Mouse (Mus musculus): ENCODE results near the gene Ggt5. TPM values are rescaled to one million over a fixed set of nuclear protein-coding genes. Genes with fewer than 3 reads are reported as not detected.

Ggt5 gene
- total RNA-seq, 2 experiments from 2014 or later = 1.6 to 2.1 TPM

DNA sequence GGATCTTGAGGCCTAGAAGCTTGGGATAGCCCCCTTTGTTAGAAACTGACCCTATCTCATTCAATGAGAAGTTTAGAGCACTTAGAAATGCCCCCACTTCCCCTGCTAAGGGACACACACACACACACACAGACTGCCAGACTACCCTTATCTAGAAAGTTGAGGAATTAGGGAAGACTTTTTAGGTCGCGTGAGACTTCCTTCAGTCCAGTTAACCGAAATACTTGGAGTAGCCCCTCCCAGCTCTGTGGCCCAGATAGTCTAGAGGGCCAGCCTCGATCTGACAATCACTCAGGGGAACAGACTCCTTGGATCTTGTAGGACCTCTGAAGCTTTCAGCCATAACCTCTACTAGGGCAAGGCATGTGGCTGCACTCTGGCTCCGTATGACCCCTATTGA, 21.1 kb upstream of the Ggt5 start:
- no peak for DNase-seq (ENCODE audit: low spot score in 2 of 2)

GRCm38 (mm10) chr10:75568441-75568840, 20.7 kb upstream of the Ggt5 start:
- no peak for DNase-seq (ENCODE audit: low spot score in 2 of 2)

DNA sequence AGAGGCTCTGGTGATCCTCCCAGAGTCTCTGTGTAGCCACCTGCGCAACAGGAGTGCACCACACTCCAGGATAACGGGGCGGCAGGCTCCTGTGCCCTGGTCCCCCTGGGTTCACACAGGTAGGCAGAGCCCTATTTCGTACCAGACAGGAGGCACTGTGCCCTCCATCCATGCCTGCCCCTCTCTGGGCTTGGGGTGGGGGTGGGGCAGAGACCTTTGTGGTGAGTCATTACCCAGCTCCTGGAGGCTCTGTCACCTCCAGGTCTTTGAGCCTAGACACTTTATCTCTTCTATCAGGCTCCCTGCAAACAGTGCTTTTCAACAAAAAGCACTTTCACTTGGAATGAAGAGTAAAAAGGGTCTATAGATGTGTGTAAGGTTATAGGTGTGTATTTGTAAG, 20.3 kb upstream of the Ggt5 start:
- no peak for DNase-seq (ENCODE audit: low spot score in 2 of 2)

GRCm38 (mm10) chr10:75570981-75571657, 18.0 kb upstream of the Ggt5 start:
- DNase-seq (ENCODE audit: low spot score in 2 of 2) = no peak

GRCm38 (mm10) chr10:75571937-75572336, 17.2 kb upstream of the Ggt5 start:
- no peak for DNase-seq (ENCODE audit: low spot score in 2 of 2)

DNA sequence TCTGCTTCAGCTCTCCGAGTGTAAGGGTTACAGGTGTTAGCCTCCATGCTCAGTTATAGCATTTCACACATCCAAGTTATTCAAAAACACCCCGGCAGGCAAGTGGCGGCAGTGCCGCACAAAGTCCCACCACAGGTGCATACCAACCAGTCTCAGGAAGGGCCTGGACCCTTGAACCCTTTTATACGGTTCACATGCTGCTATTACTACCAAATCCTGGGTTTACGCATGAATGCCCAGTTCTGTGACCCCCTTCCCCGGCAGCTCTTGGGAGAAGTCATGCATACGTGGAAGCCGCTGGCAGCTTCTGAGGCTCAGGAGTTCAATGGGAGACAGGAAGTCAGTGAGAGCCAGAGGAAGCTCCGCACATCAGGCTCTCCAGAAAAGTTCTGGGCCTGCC, 16.0 kb upstream of the Ggt5 start:
- DNase-seq (ENCODE audit: low spot score in 2 of 2) = no peak

GRCm38 (mm10) chr10:75573965-75574364, 15.2 kb upstream of the Ggt5 start:
- DNase-seq (ENCODE audit: low spot score in 2 of 2) = no peak

DNA sequence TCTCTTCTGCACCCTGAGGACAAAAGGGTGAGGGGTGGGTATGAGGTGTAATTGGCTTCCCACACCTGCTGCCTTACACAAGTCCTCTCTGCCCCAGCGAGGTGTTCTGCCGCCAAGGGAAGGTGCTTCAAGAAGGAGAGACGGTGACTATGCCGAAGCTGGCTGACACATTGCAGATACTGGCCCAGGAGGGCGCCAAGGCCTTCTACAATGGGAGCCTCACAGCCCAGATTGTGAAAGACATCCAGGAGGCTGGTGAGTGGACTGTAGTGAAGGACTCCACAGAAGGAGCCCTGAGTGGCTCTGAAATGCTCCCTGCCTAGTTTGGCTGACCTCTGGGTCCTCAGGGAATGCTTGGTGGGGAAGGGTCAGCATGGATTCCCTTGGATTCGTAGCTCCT, 10.0 kb upstream of the Ggt5 start:
- DNase-seq (ENCODE audit: low spot score in 2 of 2) = no peak

GRCm38 (mm10) chr10:75585876-75586552, 3.1 kb upstream of the Ggt5 start:
- peak; percentile 76 to 97 for DNase-seq (ENCODE audit: low spot score in 2 of 2)

DNA sequence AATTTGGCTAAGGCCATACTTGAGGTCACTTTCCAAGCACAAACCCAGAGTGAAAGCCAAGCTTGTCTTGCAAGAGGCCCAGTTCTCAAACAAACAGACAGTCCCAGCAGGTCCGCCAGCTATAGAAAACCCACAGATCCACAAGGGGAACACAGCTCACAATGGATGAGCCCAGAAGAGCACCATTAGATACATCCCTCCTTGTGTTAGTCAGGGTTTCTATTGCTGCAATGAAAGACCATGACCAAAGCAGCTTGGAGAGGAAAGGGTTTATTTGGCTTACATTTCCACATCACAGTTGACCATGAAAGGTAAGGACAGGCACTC, 2.6 kb upstream of the Ggt5 start:
- DNase-seq (ENCODE audit: low spot score in 2 of 2) = no peak

- no peak for DNase-seq (ENCODE audit: low spot score in 2 of 2)
Measured at GRCm38 (mm10) chr10:75587781-75588180, 1.4 kb upstream of the Ggt5 start.

- no peak for DNase-seq (ENCODE audit: low spot score in 2 of 2)
Measured at GRCm38 (mm10) chr10:75588336-75588735, 804 bp upstream of the Ggt5 start.

DNA sequence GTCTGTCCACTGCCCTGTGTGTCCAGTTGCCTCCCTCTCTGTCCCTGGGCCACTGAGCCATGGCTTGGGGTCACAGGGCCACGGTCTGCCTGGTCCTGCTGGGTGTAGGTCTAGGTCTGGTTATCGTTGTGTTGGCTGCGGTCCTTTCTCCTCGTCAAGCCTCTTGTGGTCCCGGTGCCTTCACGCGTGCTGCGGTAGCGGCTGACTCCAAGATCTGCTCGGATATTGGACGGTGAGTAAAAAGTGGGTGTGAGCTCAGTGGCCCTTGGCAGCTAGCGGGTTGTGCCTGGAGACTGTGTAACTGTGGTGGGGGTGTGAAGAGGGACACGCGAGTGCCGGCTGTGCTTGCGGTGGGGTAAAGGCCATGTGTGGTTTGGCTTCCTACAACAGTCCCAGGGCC, 511 bp downstream of the Ggt5 start:
- DNase-seq (ENCODE audit: low spot score in 2 of 2) = no peak

- DNase-seq (ENCODE audit: low spot score in 2 of 2) = no peak
Measured at GRCm38 (mm10) chr10:75591211-75591894, 2.2 kb downstream of the Ggt5 start.

DNA sequence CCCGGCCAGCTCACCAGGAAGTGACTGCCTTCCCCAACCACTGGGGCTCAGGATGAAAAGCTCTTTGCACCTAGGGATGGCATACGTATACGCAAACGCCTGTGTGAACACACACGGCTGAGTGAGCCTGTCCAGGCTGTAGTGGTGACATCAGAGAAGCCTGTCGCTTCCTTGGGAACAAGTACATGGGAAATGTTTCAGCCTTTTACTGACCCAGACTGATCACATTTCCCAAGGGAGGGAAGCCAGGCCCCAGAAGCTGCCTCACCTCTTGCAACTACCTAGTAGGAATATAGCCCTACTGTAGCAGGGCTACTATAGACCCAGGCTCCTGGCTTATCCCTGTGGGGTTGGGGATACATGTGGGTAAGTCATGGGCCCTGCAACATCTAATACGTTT, 3.4 kb downstream of the Ggt5 start:
- no peak for DNase-seq (ENCODE audit: low spot score in 2 of 2)

- no peak for DNase-seq (ENCODE audit: low spot score in 2 of 2)
Measured at GRCm38 (mm10) chr10:75595981-75596380, 6.8 kb downstream of the Ggt5 start.

DNA sequence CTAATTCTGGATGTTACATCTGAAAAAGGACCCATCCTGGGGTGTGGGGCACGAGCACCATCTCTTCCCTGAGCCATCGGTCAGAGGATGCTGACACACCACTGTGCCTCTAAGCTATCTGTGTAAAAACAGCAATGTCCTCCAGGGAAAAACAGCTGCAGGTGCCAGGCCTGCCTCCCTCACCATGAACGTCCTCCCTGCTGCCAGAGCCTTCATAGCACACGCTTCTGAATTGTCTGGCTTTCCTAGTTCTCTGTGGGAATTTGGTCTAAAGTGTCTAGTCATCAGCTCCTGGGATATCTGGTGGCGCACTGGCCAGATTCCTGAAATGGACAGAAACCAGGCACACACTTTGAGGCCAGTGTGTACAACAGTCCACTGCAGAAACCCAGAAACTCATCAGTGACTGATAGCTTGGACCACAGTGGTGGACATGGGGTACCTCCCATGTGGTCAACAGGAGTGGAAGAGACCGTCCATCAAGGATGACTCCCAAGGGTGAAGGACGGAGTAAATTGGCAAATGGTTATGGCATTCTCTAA, 11.1 kb downstream of the Ggt5 start:
- no peak for DNase-seq (ENCODE audit: low spot score in 2 of 2)

- DNase-seq (ENCODE audit: low spot score in 2 of 2) = no peak
Measured at GRCm38 (mm10) chr10:75605162-75605846, 16.2 kb downstream of the Ggt5 start.

DNA sequence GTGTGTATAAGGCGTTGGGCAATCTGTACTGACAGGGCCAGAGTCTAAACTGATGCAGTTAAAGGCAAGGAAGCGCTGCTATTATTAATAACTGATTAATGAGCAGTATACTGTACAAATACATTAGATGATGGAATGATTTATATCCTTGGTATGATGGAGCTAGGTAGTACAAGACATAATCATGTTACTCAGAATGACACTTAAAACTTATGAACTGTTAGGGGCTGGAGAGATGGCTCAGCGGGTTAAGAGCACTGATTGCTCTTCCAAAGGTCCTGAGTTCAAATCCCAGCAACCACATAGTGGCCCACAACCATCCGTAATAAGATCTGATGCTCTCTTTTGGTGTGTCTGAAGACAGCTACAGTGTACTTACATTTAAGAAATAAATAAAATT, 18.1 kb downstream of the Ggt5 start:
- DNase-seq (ENCODE audit: low spot score in 2 of 2) = no peak

GRCm38 (mm10) chr10:75608975-75609374, 19.8 kb downstream of the Ggt5 start:
- no peak for DNase-seq (ENCODE audit: low spot score in 2 of 2)

DNA sequence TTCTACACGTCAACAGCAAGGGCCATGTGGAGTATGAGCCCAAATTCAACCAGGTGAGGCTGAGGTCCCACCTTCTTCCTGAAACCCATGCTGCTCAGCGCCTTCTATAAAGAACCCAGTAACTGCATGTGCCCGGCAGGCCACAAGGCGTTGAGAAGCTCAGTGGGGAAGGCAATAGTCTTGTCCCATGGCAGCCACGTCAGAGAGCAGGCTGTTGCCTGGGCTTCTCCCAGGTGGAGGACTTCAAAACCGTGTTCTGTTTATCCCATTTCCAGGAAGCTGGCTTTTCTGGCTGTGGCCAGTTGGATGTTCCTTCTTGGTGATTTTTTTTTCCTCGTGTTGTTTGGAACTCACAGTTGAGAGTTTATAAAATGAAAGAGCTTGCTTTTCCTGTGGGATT, 21.3 kb downstream of the Ggt5 start:
- no peak for DNase-seq (ENCODE audit: low spot score in 2 of 2)

- DNase-seq (ENCODE audit: low spot score in 2 of 2) = no peak
Measured at GRCm38 (mm10) chr10:75616044-75616443, 26.9 kb downstream of the Ggt5 start.

All from layer of hippocampus, adult 18-20 months (tissue).